Mouse (Mus musculus): ENCODE measurements at regions not wholly inside any gene's neighbourhood (a gene's known extent, or its start where the extent isn't known, plus 50 kb on each side); places are given as distances from the start of the nearest gene placed in this dataset.
A peak's percentile ranks its signal among the peaks of the same experiment; 100 is the strongest.

- Histone ChIP-seq H3K27ac (ENCODE audit: low read length) (no peak overlapping the region), H3K4me2 (ENCODE audit: low read depth, low read length) (peak overlapping the region; percentile 46), H3K9ac (ENCODE audit: low read length) (no peak overlapping the region), H3K4me1 (ENCODE audit: control insufficient read depth, insufficient read depth, low read length) (no peaks in the 10 kb centered on the region), H3K36me3 (ENCODE audit: control insufficient read depth, insufficient read depth) (no peaks in the 10 kb centered on the region), H3K27me3 (ENCODE audit: control insufficient read depth, insufficient read depth, low read length) (no peaks in the 10 kb centered on the region), H3K4me3 (ENCODE audit: low read length) (peak overlapping the region; percentile 25), H3K9me3 (replicated peaks; ENCODE audit: control insufficient read depth, low read length) (no peaks in the 10 kb centered on the region)
- ATAC-seq (replicated peaks; ENCODE audit: extremely low read depth, insufficient read depth, low FRiP score): no peak
- 48% methylated on average over 12 of the region's 12 CpGs for WGBS
Observed at GRCm38 (mm10) chr1:33271437-33272145, 398.0 kb downstream of the Prim2 start.

GRCm38 (mm10) chr1:33269162-33269561 is 400.4 kb downstream of the Prim2 start:
- H3K9me3 ChIP-seq (replicated peaks; ENCODE audit: control insufficient read depth, low read length): no peaks in the 10 kb centered on the region
- 67% methylated on average over 4 of the region's 4 CpGs for WGBS
- peaks cover 2% of the 10 kb centered on the region; the same call in 1 of the 2 replicates for H3K4me1 ChIP-seq (ENCODE audit: control insufficient read depth, insufficient read depth, low read length)
- no peak overlapping the region for H3K27ac ChIP-seq (ENCODE audit: low read length)
- H3K4me2 ChIP-seq (ENCODE audit: low read depth, low read length): no peak overlapping the region
- no peak overlapping the region for H3K4me3 ChIP-seq (ENCODE audit: low read length)
- H3K27me3 ChIP-seq (ENCODE audit: control insufficient read depth, insufficient read depth, low read length): no peaks in the 10 kb centered on the region
- no peak overlapping the region for H3K9ac ChIP-seq (ENCODE audit: low read length)
- ATAC-seq (replicated peaks; ENCODE audit: extremely low read depth, insufficient read depth, low FRiP score): no peak
- no peaks in the 10 kb centered on the region for H3K36me3 ChIP-seq (ENCODE audit: control insufficient read depth, insufficient read depth)

- WGBS: 52% methylated on average over 5 of the region's 5 CpGs
- H3K27me3 ChIP-seq (ENCODE audit: control insufficient read depth, insufficient read depth, low read length): no peaks in the 10 kb centered on the region
- H3K9ac ChIP-seq (ENCODE audit: low read length): no peak overlapping the region
- no peaks in the 10 kb centered on the region for H3K9me3 ChIP-seq (replicated peaks; ENCODE audit: control insufficient read depth, low read length)
- peaks cover 2% of the 10 kb centered on the region; the same call in 1 of the 2 replicates for H3K4me1 ChIP-seq (ENCODE audit: control insufficient read depth, insufficient read depth, low read length)
- no peak overlapping the region for H3K4me3 ChIP-seq (ENCODE audit: low read length)
- H3K4me2 ChIP-seq (ENCODE audit: low read depth, low read length): no peak overlapping the region
- no peak for ATAC-seq (replicated peaks; ENCODE audit: extremely low read depth, insufficient read depth, low FRiP score)
- no peaks in the 10 kb centered on the region for H3K36me3 ChIP-seq (ENCODE audit: control insufficient read depth, insufficient read depth)
- peak overlapping the region; percentile 55 for H3K27ac ChIP-seq (ENCODE audit: low read length)
Observed at GRCm38 (mm10) chr1:33265731-33266415, 403.7 kb downstream of the Prim2 start.

GRCm38 (mm10) chr1:33249474-33249873 is 420.1 kb downstream of the Prim2 start:
- H3K4me2 ChIP-seq (ENCODE audit: low read depth, low read length): no peak overlapping the region
- H3K4me1 ChIP-seq (ENCODE audit: control insufficient read depth, insufficient read depth, low read length): no peaks in the 10 kb centered on the region
- no peaks in the 10 kb centered on the region for H3K27me3 ChIP-seq (ENCODE audit: control insufficient read depth, insufficient read depth, low read length)
- no peak overlapping the region for H3K4me3 ChIP-seq (ENCODE audit: low read length)
- H3K36me3 ChIP-seq (ENCODE audit: control insufficient read depth, insufficient read depth): no peaks in the 10 kb centered on the region
- ATAC-seq (replicated peaks; ENCODE audit: extremely low read depth, insufficient read depth, low FRiP score): no peak
- 69% methylated on average over 5 of the region's 5 CpGs for WGBS
- no peak overlapping the region for H3K9ac ChIP-seq (ENCODE audit: low read length)
- H3K27ac ChIP-seq (ENCODE audit: low read length): no peak overlapping the region
- no peaks in the 10 kb centered on the region for H3K9me3 ChIP-seq (replicated peaks; ENCODE audit: control insufficient read depth, low read length)

GRCm38 (mm10) chr1:33247076-33247475 is 422.5 kb downstream of the Prim2 start:
- no peaks in the 10 kb centered on the region for H3K27me3 ChIP-seq (ENCODE audit: control insufficient read depth, insufficient read depth, low read length)
- no peak overlapping the region for H3K4me2 ChIP-seq (ENCODE audit: low read depth, low read length)
- no peaks in the 10 kb centered on the region for H3K4me1 ChIP-seq (ENCODE audit: control insufficient read depth, insufficient read depth, low read length)
- H3K9me3 ChIP-seq (replicated peaks; ENCODE audit: control insufficient read depth, low read length): no peaks in the 10 kb centered on the region
- no peaks in the 10 kb centered on the region for H3K36me3 ChIP-seq (ENCODE audit: control insufficient read depth, insufficient read depth)
- no peak overlapping the region for H3K4me3 ChIP-seq (ENCODE audit: low read length)
- no peak for ATAC-seq (replicated peaks; ENCODE audit: extremely low read depth, insufficient read depth, low FRiP score)
- WGBS: 88% methylated on average over 6 of the region's 6 CpGs
- H3K27ac ChIP-seq (ENCODE audit: low read length): no peak overlapping the region
- H3K9ac ChIP-seq (ENCODE audit: low read length): no peak overlapping the region

- no peaks in the 10 kb centered on the region for H3K27me3 ChIP-seq (ENCODE audit: control insufficient read depth, insufficient read depth, low read length)
- H3K27ac ChIP-seq (ENCODE audit: low read length): no peak overlapping the region
- no peaks in the 10 kb centered on the region for H3K4me1 ChIP-seq (ENCODE audit: control insufficient read depth, insufficient read depth, low read length)
- no peak overlapping the region for H3K9ac ChIP-seq (ENCODE audit: low read length)
- no peaks in the 10 kb centered on the region for H3K36me3 ChIP-seq (ENCODE audit: control insufficient read depth, insufficient read depth)
- H3K4me2 ChIP-seq (ENCODE audit: low read depth, low read length): no peak overlapping the region
- no peaks in the 10 kb centered on the region for H3K9me3 ChIP-seq (replicated peaks; ENCODE audit: control insufficient read depth, low read length)
- no peak overlapping the region for H3K4me3 ChIP-seq (ENCODE audit: low read length)
- no peak for ATAC-seq (replicated peaks; ENCODE audit: extremely low read depth, insufficient read depth, low FRiP score)
- WGBS: 71% methylated on average over 4 of the region's 4 CpGs
Observed at GRCm38 (mm10) chr1:33245186-33245585, 424.4 kb downstream of the Prim2 start.

- H3K4me1 ChIP-seq (ENCODE audit: control insufficient read depth, insufficient read depth, low read length): no peaks in the 10 kb centered on the region
- 66% methylated on average over 8 of the region's 8 CpGs for WGBS
- no peak overlapping the region for H3K27ac ChIP-seq (ENCODE audit: low read length)
- H3K4me2 ChIP-seq (ENCODE audit: low read depth, low read length): no peak overlapping the region
- H3K27me3 ChIP-seq (ENCODE audit: control insufficient read depth, insufficient read depth, low read length): no peaks in the 10 kb centered on the region
- H3K9me3 ChIP-seq (replicated peaks; ENCODE audit: control insufficient read depth, low read length): no peaks in the 10 kb centered on the region
- no peaks in the 10 kb centered on the region for H3K36me3 ChIP-seq (ENCODE audit: control insufficient read depth, insufficient read depth)
- H3K4me3 ChIP-seq (ENCODE audit: low read length): no peak overlapping the region
- ATAC-seq (replicated peaks; ENCODE audit: extremely low read depth, insufficient read depth, low FRiP score): no peak
- no peak overlapping the region for H3K9ac ChIP-seq (ENCODE audit: low read length)
Observed at GRCm38 (mm10) chr1:33244691-33245090, 424.9 kb downstream of the Prim2 start.

GRCm38 (mm10) chr1:33222997-33223396 is 446.6 kb downstream of the Prim2 start:
- H3K9me3 ChIP-seq (replicated peaks; ENCODE audit: control insufficient read depth, low read length): no peaks in the 10 kb centered on the region
- no peak for ATAC-seq (replicated peaks; ENCODE audit: extremely low read depth, insufficient read depth, low FRiP score)
- H3K4me3 ChIP-seq (ENCODE audit: low read length): no peak overlapping the region
- no peak overlapping the region for H3K9ac ChIP-seq (ENCODE audit: low read length)
- H3K27ac ChIP-seq (ENCODE audit: low read length): no peak overlapping the region
- no peaks in the 10 kb centered on the region for H3K27me3 ChIP-seq (ENCODE audit: control insufficient read depth, insufficient read depth, low read length)
- H3K4me2 ChIP-seq (ENCODE audit: low read depth, low read length): no peak overlapping the region
- WGBS: 75% methylated on average over 6 of the region's 6 CpGs
- H3K4me1 ChIP-seq (ENCODE audit: control insufficient read depth, insufficient read depth, low read length): no peaks in the 10 kb centered on the region
- no peaks in the 10 kb centered on the region for H3K36me3 ChIP-seq (ENCODE audit: control insufficient read depth, insufficient read depth)

- no peak overlapping the region for H3K4me2 ChIP-seq (ENCODE audit: low read depth, low read length)
- H3K36me3 ChIP-seq (ENCODE audit: control insufficient read depth, insufficient read depth): no peaks in the 10 kb centered on the region
- no peak for ATAC-seq (replicated peaks; ENCODE audit: extremely low read depth, insufficient read depth, low FRiP score)
- no peaks in the 10 kb centered on the region for H3K27me3 ChIP-seq (ENCODE audit: control insufficient read depth, insufficient read depth, low read length)
- H3K4me3 ChIP-seq (ENCODE audit: low read length): no peak overlapping the region
- H3K27ac ChIP-seq (ENCODE audit: low read length): no peak overlapping the region
- H3K9ac ChIP-seq (ENCODE audit: low read length): no peak overlapping the region
- H3K9me3 ChIP-seq (replicated peaks; ENCODE audit: control insufficient read depth, low read length): no peaks in the 10 kb centered on the region
- H3K4me1 ChIP-seq (ENCODE audit: control insufficient read depth, insufficient read depth, low read length): no peaks in the 10 kb centered on the region
- 64% methylated on average over 5 of the region's 5 CpGs for WGBS
Observed at GRCm38 (mm10) chr1:33214815-33215214, 454.8 kb downstream of the Prim2 start.

Measured in heart, embryonic 16.5 days (tissue).